Mouse (Mus musculus) left cerebral cortex, postnatal 14 days (tissue): ENCODE data around the gene Maml3. TPM values are rescaled to one million over a fixed set of nuclear protein-coding genes. Genes with fewer than 3 reads are reported as not detected.

Experiments
- DNase-seq, 2 experiments: peaks; one replicate each; pipeline ENCODE4 v3.0.0; 2021 to 2022; ENCODE audit warnings: low spot score in 2 of 2, mixed read lengths in 1 of 2
- intact Hi-C: fragments of 180-260 bp; cut with DNase I; formaldehyde crosslinking; loops from one replicate; pipeline ENCODE4 v1.15.1; 2025
- total RNA-seq, 2 experiments: library from RNA; stranded (reverse); gene quantifications; 2 replicates each; pipeline ENCODE4 v1.2.3; 2021

The Maml3 gene
- total RNA-seq, 2 experiments from 2014 or later, result 8.2 to 9.7 TPM

DNA sequence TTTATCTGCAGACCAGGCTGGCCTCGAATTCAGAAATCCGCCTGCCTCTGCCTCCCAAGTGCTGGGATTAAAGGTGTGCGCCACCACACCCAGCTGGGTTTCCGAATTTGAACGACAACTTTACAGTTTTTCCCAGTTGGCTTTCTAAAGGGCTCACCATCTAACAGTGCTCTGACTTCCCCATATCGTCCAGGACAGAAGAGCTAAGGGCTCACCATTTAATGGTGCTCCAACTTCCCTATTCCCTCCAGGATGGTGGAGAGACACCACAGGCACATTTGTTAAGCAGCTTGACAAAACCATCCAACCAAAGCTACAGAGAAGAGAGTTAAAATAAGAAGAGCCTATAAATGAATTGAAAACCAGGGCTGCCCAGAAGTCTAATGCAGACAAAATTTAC is 130.7 kb downstream of the Maml3 start:
- intact Hi-C loops, result no loop called here
- DNase-seq, result no peak

DNA sequence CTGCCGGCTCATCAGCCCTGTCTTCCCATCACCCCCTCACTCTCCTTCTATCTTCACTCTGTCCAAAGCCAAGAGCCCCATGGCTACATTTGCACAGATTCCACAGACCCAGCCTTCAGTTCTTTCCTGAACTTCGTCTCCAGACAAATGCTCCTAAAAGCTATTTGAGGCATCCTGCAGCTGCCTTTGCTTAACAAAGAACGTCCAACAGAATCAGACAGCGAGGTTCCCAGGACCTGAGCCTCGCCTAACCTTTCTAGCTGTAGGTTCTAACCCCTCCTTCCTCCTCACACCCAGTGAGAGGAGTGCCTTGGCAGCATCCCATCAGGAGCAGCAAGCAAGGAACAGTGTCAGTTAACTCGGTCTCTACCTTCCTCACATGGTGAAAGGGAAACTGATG is 132.3 kb downstream of the Maml3 start:
- intact Hi-C loops, result no loop called here
- no peak for DNase-seq

DNA sequence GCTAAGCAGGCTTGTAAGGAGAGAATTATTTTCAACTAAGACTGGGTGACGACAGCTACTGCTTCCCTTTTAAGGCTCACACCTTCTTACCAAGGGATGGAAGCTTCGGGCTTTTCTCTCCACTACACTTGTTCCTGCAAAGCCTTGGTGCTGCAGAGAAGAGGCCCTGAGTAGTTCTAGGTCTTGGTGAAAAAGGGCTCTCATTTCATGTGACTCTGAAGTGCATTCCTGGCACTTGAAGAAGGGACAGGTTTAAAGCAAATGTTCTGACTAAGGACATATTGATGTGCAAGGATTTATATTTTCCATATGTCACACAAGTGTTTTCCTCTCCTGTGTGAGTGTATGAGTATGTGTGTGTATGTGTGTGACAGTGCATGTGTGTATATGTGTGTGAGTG is 134.4 kb downstream of the Maml3 start:
- intact Hi-C loops, result no loop called here

DNA sequence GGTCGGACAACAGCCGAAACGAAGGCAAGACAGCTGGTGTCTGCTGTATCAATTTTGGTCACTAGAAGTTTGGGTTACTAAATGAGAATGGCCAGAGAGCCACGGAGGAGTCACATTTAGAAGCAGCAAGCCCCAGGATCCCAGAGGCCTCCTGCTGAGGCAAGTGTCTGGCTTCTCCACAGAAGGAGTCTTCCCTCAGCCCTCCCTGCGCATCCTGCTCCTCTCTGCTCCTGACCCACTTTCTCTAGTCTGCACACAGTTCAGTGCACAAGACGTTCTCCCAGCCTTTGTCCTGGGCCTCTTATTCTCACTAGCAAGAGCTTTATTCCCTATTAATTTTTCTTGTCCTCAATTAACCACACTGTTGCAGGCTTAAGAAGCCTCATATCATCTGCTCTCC is 135.4 kb downstream of the Maml3 start:
- no peak for DNase-seq
- intact Hi-C loops, result no loop called here

More for the DNA sequence above, 134.4 kb downstream of the Maml3 start:
- DNase-seq, result no peak

DNA sequence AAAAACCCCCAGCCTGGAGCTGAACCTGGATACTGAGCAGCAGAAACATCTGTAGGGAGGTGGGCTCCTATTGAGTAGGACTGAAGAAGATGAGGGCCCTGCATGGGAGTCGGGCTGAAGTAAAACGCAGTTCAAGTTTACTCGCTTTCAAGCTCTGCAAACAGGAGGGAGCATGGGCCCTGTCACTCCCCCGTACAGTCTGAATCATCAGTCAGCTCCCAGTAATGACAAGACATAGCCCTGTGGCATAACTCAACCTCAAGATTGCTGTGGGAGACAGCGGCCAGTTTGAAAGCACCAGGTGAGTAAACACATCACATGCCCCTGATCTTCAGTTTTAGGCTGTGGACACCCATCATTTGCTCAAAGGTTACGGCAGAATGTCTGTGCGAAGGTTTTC is 139.0 kb downstream of the Maml3 start:
- DNase-seq, result no peak
- intact Hi-C loops, result no loop called here

DNA sequence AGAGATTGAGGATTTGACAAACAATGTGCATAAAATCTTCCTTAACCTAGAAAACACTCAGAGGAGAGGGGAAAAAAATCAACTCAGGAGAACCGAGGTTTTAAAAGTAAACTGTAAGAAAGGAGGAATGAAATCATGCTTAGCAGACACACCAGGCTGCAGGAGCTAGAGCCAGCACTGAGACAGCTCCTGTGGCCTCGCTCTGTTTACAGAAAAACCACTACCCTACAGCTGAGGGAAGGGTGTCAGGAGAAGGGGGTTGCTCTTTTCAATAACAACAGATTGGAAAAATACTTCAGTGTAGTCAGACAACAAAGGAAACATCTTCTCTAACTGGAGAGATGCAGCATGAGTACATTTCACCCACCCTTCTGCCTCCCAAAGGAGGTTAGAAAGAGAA is 139.4 kb downstream of the Maml3 start:
- intact Hi-C loops, result no loop called here
- no peak for DNase-seq

DNA sequence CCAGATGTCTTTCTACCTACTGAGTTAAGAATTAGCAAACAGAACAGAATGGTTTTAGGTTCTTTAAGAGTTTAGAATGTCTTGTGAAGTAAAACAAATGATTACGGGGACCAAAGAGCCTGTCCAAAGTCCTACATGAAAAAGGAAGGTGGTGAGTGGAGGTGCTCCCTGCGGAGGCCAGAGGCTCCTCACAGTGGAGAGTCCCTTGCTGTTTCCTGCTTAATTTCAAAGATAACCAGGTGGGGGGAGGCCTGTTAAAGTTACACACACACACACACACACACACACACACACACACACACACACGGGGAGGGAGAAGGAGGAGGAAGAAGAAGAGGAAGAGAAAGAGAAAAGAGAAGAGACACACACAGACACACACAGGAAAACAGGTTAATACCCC is 139.9 kb downstream of the Maml3 start:
- DNase-seq, result no peak
- intact Hi-C loops, result no loop called here

DNA sequence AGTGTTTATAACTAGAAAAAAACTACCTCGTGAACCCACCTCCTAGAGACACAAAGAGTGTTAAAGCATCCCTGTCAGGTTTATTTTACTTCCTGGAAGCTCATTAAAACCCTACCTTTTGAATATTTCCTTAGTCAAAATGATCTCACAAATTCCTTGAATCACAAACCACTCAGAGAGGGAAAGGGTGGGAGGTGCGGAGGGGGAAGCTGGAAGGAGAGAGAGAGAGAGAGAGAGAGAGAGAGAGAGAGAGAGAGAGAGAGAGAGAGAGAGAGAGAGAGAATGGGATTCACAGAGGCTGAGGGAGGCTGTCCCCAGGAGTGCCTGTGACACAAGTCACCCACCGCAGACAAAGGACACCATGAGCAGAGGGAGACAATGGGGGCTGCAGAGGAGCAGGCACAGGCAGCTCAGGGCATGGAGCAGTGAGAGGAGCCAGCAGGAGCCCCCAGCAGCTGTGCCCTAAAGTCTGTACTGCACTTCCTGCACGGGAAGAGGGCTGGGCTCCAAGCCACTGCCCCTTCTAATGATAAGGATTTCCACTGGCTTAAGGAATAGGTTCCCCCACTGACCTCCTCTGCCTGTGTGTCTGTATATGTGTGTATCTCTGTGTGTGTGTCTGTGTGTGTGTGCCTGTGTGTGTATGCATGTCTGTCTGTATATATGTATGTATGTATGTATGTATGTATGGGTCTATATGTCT is 140.8 kb downstream of the Maml3 start:
- intact Hi-C loops, result no loop called here
- peak in 1 of 2 experiments; percentile 31 for DNase-seq

DNA sequence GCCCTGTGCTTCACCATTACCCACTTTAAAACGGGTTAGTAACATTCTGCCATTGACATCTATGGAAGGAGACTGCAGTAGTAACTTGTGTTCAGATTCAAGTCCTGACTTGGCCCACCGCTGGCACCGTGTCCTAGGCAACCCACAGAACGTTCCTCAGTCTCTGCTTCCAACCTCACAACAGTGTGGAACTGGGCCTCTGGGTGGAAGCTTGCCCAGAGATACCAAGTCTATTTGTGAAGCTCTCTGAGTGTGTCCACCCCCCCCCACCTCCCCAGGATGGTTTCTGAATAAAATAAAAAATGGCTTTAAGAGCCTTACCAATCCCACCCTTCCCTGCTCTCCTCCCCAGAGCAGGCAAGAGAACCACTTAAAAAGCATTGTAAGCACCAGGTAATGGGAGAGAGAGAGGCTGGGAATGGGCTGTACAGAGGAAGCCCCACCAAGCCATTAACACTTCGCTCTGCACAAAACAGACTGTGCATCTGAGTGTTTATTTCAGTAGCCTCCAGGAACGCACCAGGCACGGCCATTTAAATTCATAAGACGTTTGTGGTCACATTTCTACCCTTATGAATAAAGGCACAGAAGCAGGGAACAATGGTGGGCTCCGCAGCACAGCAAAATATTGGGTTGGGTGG is 141.6 kb downstream of the Maml3 start:
- intact Hi-C loops, result no loop called here
- peak; percentile 31 to 70 for DNase-seq

DNA sequence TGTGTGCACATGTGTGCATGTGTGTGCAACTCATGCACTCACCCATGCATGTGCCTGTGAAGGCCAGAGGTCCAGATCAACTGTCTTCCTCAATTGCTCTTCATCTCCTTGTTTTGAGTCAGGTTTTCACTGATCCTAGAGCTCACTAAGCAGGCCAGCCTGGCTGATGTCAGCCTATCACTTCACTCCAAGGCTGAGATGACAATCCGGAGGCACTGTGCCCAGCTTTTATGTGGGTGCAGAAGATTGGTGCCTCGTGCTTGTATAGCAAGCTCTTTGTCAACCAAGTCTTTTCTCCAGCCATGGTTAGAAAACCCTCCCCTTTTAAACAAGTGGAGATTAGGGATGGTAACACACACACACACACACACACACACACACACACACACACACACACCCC is 146.1 kb downstream of the Maml3 start:
- no peak for DNase-seq
- intact Hi-C loops, result no loop called here

DNA sequence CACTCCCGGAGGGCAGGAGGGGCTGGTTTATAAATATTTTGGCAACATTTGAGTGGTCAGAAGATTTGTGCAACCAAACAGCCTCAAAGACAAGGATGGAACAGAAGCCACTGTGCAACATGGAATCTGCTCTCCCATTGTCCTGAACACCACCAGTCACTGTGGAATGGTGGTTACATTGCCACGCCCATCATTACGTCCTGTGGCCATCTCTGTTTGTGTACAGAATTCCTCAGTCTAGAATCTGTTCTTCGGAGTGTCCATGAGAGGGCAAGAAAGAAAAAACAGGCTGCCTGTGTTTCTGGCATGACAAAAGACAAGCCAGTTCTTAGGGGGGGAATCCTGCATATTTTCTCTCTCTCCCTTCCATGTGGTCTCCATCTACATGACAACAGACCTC is 150.4 kb downstream of the Maml3 start:
- DNase-seq, result no peak
- intact Hi-C loops, result no loop called here

DNA sequence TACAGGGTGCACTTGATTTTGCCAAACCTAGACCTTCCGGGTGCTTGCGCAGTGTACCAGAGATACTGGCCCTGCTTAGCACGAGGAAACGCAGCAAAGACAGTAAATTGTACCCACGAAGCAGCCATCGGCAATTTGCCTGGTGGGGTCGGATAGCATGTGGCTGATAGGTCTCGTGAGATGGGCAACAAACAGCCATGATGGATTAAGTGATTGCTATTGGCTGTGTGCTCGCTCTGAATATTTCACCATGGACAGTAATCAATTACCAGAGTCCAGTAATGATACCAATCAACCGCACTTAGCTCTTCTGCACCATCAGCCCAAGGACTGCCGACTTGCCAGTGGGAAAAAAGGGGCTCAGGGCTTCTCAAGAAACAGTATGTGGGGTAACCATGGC is 150.9 kb downstream of the Maml3 start:
- intact Hi-C loops, result no loop called here
- no peak for DNase-seq

DNA sequence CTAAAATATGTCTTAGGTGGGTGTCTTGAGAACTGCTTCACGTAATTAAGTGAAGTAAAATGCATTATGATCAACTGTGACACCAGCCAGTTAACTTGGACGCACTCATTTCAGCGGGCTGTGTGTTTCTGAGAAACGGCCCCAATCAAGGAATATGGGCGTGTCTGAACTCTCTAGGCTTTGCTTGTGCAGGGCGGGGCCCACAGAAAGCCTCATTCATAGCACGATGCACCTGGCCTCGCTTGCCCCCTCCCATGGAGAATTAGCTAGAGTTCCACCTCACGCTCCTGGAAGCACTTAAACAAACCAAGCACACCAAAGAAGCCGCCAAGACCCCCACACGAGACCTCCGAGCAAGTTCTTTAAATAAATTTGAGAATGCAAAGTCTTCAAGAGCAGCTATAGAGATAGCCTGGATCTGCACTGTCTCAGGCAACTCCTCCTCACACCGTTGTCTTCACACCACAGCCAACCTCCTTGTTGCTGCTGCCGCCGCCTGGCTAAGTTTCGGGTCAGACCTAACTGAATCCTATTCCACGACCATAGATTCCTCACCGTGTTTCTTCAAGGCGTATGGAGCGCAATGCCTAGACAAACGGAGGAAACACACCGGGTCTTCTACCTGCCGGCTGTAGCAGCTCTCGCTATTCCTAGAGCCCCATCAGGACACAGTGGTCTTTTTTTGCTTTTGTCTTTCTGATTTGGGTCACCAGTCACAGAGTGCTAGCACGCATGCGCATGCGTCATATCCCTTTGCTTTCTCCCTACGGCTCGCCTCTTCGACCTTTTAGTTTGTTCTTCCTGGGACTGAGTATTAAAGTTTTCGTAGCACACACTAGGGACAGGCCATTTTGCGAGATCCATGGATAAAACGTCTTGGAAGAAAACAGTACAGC is 151.9 kb downstream of the Maml3 start:
- intact Hi-C loops, result no loop called here

DNA sequence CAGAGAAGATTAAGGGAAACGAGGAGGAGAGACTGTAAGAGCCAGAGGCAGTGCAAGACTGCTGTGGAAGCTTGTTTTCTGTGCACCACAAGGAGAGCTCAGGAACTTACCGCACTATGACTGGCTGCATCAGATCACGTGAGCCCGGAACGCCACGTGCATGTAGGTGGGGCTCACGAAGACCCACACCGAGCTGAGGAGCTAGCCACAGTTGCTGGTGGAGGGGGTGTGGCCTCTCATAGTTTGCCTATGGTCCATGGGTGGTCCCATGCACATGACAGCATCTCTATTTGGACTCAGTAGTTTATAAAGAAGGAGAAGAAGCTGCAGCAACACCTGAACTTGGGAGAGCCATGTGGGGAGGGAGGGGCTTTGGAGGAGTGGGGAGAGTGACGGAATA is 152.6 kb downstream of the Maml3 start:
- DNase-seq, result no peak
- intact Hi-C loops, result no loop called here

More for the DNA sequence above, 151.9 kb downstream of the Maml3 start:
- no peak for DNase-seq

DNA sequence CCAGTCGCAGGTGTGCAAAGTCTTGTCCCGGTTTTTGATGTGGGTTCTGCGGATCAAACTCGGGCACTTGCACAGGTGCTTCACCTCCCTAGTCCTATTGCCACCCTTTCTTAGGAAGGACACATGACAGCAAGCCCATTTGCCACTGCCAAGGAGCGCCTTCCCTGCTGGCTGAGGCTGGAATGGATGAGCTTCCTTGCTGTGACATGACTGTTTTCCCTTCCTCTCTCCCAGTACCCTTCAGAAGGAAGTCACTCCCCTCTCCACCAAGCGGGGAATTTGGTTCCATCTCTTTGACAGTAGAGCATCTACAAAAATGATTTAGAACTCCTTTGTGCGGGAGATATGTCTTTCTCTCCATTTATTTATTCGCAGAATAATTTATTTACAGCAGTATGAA is 155.2 kb downstream of the Maml3 start:
- no peak for DNase-seq
- intact Hi-C loops, result no loop called here

DNA sequence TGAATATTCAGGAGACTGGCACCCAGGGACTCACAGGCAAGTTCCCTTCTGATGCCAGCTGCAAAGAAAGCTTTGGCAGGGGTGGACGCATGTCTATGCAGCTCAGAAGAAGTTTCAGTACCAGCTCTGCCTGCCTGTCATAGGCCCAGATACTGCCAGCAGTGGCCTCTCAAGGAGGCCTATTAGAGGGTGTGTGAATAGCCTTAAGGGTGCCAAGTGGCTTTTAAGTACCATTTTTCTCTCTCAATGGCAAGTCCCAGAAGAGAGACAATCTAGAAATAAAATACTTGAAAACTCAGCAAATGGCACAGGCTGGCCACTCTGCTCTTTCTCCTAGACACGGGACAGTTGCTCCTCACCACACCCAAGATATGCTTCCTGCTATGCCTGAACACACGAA is 157.7 kb downstream of the Maml3 start:
- no peak for DNase-seq
- intact Hi-C loops, result no loop called here

DNA sequence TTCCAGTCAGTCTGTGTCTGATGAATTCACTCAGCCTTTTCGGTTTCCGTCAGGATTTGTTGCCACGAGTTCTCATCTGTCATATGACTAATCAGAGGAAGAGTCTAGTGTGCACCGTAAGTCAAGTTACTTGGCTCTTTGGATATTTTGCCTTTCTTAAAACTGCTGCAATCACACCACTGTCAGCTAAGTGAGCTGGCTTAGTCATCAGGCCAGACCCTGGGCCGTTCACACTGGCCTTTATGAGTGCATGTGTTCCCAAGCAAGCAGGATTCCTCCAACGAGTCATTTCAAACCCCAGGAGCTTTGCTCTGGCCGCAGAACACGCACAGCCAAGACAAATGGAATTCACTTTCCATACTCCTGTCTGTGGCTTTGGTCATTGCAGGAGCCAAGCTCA is 161.2 kb downstream of the Maml3 start:
- no peak for DNase-seq
- intact Hi-C loops, result no loop called here

DNA sequence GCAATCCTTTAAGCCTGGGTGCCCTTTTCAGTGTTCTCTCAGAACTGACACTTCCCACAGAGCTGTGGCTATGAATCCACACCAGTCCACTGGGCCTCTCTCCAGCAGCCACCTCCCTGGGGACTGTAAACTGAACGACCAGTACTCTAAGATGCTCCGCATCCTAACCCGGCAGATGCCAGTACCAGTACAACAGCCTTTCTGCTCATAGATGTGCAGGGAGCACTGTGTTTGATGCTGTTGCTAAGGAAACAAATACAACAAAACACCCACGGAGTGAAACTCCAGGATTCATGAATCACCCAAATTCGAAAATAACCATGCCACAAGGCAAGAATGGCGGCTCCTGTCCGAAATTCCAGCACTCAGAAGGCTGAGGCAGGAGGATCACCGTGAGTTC is 163.1 kb downstream of the Maml3 start:
- DNase-seq, result peak; percentile 48 to 81
- intact Hi-C loops, result no loop called here

DNA sequence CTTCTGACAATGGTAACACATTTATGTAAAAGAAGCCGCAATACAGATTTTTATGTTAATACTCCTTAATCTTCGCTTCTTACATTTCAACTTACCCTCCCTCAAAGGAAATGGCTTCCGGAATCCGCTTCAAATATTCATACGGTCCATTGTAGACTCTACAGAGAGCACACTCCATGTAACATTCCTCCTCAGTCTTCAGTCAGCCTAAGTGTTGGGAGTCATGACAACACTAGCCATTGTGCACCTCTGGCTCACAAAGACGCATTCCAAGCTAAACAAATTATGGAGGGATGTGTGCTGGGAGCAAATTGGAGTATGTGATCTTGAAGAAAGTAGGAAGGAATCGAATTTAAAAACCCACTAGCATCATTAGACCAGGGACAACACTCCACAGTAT is 165.0 kb downstream of the Maml3 start:
- intact Hi-C loops, result no loop called here
- DNase-seq, result no peak

DNA sequence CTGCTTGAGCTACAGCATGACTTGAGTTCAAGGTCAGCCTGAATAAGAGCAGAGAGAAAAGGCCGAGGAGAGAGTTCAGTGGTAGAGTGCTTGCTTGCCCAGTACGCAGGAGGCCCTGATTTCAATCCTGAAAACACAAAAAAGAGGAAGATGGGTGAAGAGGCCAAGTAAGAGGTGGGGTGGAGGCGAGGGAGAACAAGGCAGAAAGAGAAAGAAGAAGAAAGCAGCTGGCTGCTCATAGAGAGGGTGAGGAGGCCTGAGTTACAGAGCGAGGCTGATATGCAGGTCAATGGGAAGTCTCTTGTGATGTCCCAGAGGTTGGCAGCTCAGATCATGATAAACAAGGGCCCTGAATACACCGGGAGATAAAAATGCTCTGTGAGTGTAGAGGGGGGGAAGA is 165.8 kb downstream of the Maml3 start:
- intact Hi-C loops, result no loop called here
- DNase-seq, result no peak

DNA sequence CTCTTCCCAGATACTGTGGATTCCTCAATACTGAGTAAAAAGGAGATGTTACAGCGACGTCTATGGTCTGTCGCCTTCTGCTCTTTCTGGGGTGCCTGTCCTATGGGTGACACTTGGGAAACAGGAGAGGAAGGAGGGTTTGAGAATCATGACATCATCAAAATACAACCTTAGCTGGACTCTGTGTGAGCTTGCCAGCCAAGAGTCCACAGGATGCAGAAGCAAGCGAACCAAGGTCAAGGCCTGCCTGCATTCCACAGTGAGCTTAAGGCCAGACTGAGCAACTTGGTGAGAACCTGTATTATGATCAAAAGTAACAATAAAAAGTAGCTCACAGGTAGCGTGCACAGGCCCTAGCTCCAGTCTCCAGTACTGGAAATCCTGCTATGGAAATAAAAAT is 167.7 kb downstream of the Maml3 start:
- intact Hi-C loops, result no loop called here
- DNase-seq, result no peak
